Mouse (Mus musculus) heart, embryonic 11.5 days (tissue): ENCODE data around the gene Polr1a. TPM values are rescaled to one million over a fixed set of nuclear protein-coding genes. Genes with fewer than 3 reads are reported as not detected.

Experiments used
- ATAC-seq: fragments of 200-750 bp; cut with Nextera tagmentation; replicated peaks from 2 replicates; pipeline ENCODE4 v1.8.0; 2017; ENCODE audit warnings: moderate library complexity; ENCODE audit not compliant: insufficient number of reproducible peaks, low FRiP score, low TSS enrichment
- H3K27ac ChIP-seq: fragments of 300-500 bp; sonication (generic); 2 replicates; pipeline ENCODE4 v1.5.1; 2014; ENCODE audit warnings: mild to moderate bottlenecking, low read depth, low read length
- H3K27me3 ChIP-seq: fragments of 300-500 bp; sonication (generic); 2 replicates; pipeline ENCODE4 v1.6.1; 2014; ENCODE audit warnings: mild to moderate bottlenecking, low read length, mixed read lengths; ENCODE audit not compliant: control insufficient read depth, insufficient read depth
- H3K36me3 ChIP-seq: fragments of 300-500 bp; sonication (generic); 2 replicates; pipeline ENCODE4 v1.6.1; 2014; ENCODE audit warnings: mild to moderate bottlenecking, low read length, moderate library complexity, mixed read lengths; ENCODE audit not compliant: control insufficient read depth, insufficient read depth
- H3K4me1 ChIP-seq: fragments of 300-500 bp; sonication (generic); 2 replicates; pipeline ENCODE4 v1.6.1; 2014; ENCODE audit warnings: low read length; ENCODE audit not compliant: control insufficient read depth, insufficient read depth
- H3K4me2 ChIP-seq: fragments of 300-500 bp; sonication (generic); 2 replicates; pipeline ENCODE4 v1.6.1; 2014; ENCODE audit warnings: mild to moderate bottlenecking, moderate library complexity
- H3K4me3 ChIP-seq: fragments of 300-500 bp; sonication (generic); 2 replicates; pipeline ENCODE4 v1.5.1; 2014; ENCODE audit warnings: low read depth, low read length
- H3K9ac ChIP-seq: fragments of 300-500 bp; sonication (generic); 2 replicates; pipeline ENCODE4 v1.6.1; 2014; ENCODE audit warnings: mild to moderate bottlenecking, low read depth, low read length, moderate library complexity
- H3K9me3 ChIP-seq: fragments of 300-500 bp; sonication (generic); replicated peaks from 2 replicates; pipeline ENCODE4 v1.6.1; 2016; ENCODE audit warnings: low read length; ENCODE audit not compliant: control insufficient read depth
- WGBS: fragments of 180-500 bp; shearing (Covaris S2); extraction: QIAGEN DNeasy Blood & Tissue Kit; methylation state at CpG from one replicate; pipeline ENCODE4 v1.1.7; 2014; ENCODE audit not compliant: insufficient replicate concordance; 5-methylcytosine and 5-hydroxymethylcytosine counted together
- polyA plus RNA-seq: library from polyadenylated mRNA; unstranded; fragments of >200 nt; fragmentation: Nextera tagmentation; extraction: Ambion mirVana; gene quantifications from 2 replicates; pipeline ENCODE4 v1.2.1, GENCODE M21; 2014

Polr1a gene
- polyA plus RNA-seq, 1 experiment from 2014 or later: 21.4 TPM

- H3K9me3 ChIP-seq: no peaks in the 10 kb centered on the region
- no peaks in the 10 kb centered on the region for H3K27me3 ChIP-seq
- WGBS: 66% methylated on average over 6 of the region's 6 CpGs
- H3K27ac ChIP-seq: no peak overlapping the region
- no peaks in the 10 kb centered on the region for H3K4me1 ChIP-seq
- no peak overlapping the region for H3K4me3 ChIP-seq
- peaks cover 9% of the 10 kb centered on the region for H3K36me3 ChIP-seq
- ATAC-seq: no peak
- H3K4me2 ChIP-seq: no peak overlapping the region
- H3K9ac ChIP-seq: no peak overlapping the region
These were observed 53.9 kb downstream of the Polr1a start for GRCm38 (mm10) chr6:71962706-71963105.

DNA sequence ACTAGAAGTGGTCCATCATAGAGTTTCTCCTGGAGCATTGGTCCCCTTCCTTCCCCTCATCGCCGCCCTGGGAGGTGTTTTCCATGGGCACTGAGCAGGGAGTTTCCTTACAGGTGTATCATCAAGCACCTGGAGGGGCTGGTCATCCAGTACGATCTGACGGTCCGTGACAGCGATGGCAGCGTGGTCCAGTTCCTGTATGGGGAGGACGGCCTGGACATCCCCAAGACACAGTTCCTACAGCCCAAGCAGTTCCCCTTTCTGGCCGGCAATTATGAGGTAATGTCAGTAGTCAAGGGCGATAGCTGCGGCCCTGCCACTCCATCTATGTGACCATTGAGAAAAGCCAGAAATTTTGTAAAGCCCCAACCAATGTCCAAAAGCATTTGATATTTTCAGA, 54.7 kb downstream of the Polr1a start:
- WGBS: 92% methylated on average over 11 of the region's 11 CpGs
- Histone ChIP-seq H3K4me1 (no peaks in the 10 kb centered on the region), H3K9me3 (no peaks in the 10 kb centered on the region), H3K9ac (no peak overlapping the region), H3K27ac (no peak overlapping the region), H3K27me3 (no peaks in the 10 kb centered on the region), H3K4me3 (no peak overlapping the region), H3K36me3 (peaks cover 9% of the 10 kb centered on the region), H3K4me2 (no peak overlapping the region)
- ATAC-seq: no peak

DNA sequence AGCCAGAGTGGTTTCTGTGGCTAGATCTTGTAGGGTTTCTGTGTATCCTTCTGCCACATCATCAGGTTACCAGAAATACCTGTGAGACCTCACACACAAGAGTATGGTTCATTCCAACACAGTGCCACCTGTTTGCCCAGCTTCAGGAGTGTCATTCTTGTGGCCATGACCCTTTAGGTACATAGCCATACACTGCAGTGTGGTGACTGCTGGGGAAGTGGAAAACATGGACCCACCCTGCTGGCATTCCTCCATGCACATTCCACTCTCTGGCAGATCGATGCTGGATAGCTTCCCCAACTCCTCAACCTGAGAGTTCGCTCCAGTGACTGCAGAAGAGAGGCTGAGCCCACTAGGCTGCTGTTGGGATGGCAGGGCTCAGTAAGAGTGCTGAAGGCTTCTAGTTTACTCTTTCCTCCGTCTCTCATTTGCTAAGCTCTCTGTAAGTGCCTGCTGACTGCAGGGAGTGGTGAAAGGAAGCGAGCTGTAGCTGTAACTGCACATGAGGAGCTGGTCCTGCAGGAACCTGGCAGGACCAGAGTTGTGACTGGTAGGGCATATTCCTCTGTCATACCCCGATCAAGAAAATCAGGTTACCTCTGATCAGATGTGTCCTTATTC, 57.9 kb downstream of the Polr1a start:
- 75% methylated on average over 5 of the region's 5 CpGs for WGBS
- H3K4me1 ChIP-seq: no peaks in the 10 kb centered on the region
- no peak overlapping the region for H3K4me2 ChIP-seq
- H3K27me3 ChIP-seq: no peaks in the 10 kb centered on the region
- no peak for ATAC-seq
- no peak overlapping the region for H3K27ac ChIP-seq
- no peak overlapping the region for H3K9ac ChIP-seq
- no peaks in the 10 kb centered on the region for H3K9me3 ChIP-seq
- H3K36me3 ChIP-seq: peaks cover 24% of the 10 kb centered on the region
- H3K4me3 ChIP-seq: no peak overlapping the region

- H3K36me3 ChIP-seq: peaks cover 29% of the 10 kb centered on the region
These were observed 59.0 kb downstream of the Polr1a start for GRCm38 (mm10) chr6:71967847-71968246.

DNA sequence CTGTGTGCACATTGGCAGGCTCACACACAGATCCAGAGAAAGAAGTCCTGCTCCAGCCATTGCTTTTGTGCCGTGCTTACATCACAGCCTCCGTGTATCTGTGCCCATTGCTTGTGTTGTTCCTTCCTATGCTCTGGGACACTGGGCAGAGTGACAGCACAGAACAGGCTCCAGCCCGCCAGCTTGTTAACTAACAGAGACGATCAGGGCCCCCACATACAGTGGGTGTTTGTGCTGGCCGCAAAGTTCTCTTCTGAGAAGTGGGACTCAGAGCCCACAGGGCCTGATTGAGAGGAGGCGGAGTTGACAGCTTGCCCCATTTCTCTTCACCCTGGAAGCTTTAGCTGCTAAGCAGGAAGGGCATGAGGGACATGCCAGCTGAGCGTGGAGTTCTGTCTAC, 60.6 kb downstream of the Polr1a start:
- Histone ChIP-seq H3K4me1 (no peaks in the 10 kb centered on the region), H3K36me3 (peaks cover 42% of the 10 kb centered on the region), H3K27ac (no peak overlapping the region), H3K27me3 (no peaks in the 10 kb centered on the region), H3K9ac (no peak overlapping the region), H3K9me3 (no peaks in the 10 kb centered on the region), H3K4me2 (no peak overlapping the region), H3K4me3 (no peak overlapping the region)
- WGBS: 89% methylated on average over 7 of the region's 7 CpGs
- ATAC-seq: no peak

More at GRCm38 (mm10) chr6:71967847-71968246, 59.0 kb downstream of the Polr1a start:
- H3K9me3 ChIP-seq: no peaks in the 10 kb centered on the region
- ATAC-seq: no peak
- H3K4me2 ChIP-seq: no peak overlapping the region
- no peak overlapping the region for H3K4me3 ChIP-seq
- 84% methylated on average over 7 of the region's 7 CpGs for WGBS
- H3K27me3 ChIP-seq: no peaks in the 10 kb centered on the region
- no peaks in the 10 kb centered on the region for H3K4me1 ChIP-seq
- H3K27ac ChIP-seq: no peak overlapping the region
- H3K9ac ChIP-seq: no peak overlapping the region

DNA sequence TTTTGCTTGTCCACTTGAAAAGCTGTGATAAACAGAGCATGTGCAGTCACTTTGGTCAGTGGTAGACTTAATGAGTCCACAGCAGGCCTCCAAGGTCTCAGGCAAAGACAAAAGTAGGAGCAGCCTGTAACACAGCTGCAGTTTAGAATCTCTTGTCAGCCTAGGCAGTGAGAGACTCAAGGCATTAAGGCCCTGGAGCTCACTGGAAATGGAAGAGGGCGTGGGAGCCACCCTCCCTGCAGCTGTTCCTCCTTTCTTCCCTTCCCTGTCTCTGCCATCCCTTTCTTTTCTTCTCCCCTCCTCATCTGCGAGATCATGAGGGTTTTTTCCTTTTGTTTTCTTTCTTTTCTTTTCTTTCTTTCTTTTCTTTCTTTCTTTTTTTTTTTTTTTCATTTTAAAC, 61.3 kb downstream of the Polr1a start:
- H3K4me1 ChIP-seq: no peaks in the 10 kb centered on the region
- peak overlapping the region; percentile 23; the same call in 1 of the 2 replicates for H3K9ac ChIP-seq
- no peaks in the 10 kb centered on the region for H3K9me3 ChIP-seq
- H3K4me3 ChIP-seq: no peak overlapping the region
- H3K27me3 ChIP-seq: no peaks in the 10 kb centered on the region
- H3K36me3 ChIP-seq: peaks cover 47% of the 10 kb centered on the region
- ATAC-seq: no peak
- no peak overlapping the region for H3K27ac ChIP-seq
- WGBS: 87% methylated on average over 2 of the region's 2 CpGs
- no peak overlapping the region for H3K4me2 ChIP-seq

GRCm38 (mm10) chr6:71976592-71976991, 67.7 kb downstream of the Polr1a start:
- H3K4me3 ChIP-seq: no peak overlapping the region
- H3K9me3 ChIP-seq: no peaks in the 10 kb centered on the region
- H3K27ac ChIP-seq: no peak overlapping the region
- H3K27me3 ChIP-seq: no peaks in the 10 kb centered on the region
- 87% methylated on average over 7 of the region's 7 CpGs for WGBS
- peaks cover 30% of the 10 kb centered on the region for H3K4me1 ChIP-seq
- no peak for ATAC-seq
- no peak overlapping the region for H3K4me2 ChIP-seq
- peaks cover 35% of the 10 kb centered on the region for H3K36me3 ChIP-seq
- H3K9ac ChIP-seq: no peak overlapping the region

GRCm38 (mm10) chr6:71980165-71980564, 71.3 kb downstream of the Polr1a start:
- Histone ChIP-seq H3K36me3 (peaks cover 12% of the 10 kb centered on the region; the same call in 1 of the 2 replicates), H3K27me3 (no peaks in the 10 kb centered on the region), H3K27ac (peak overlapping the region; percentile 73), H3K4me3 (no peak overlapping the region), H3K9ac (no peak overlapping the region), H3K4me2 (no peak overlapping the region), H3K9me3 (no peaks in the 10 kb centered on the region), H3K4me1 (peaks cover 30% of the 10 kb centered on the region)
- WGBS: 56% methylated on average over 8 of the region's 8 CpGs
- no peak for ATAC-seq

DNA sequence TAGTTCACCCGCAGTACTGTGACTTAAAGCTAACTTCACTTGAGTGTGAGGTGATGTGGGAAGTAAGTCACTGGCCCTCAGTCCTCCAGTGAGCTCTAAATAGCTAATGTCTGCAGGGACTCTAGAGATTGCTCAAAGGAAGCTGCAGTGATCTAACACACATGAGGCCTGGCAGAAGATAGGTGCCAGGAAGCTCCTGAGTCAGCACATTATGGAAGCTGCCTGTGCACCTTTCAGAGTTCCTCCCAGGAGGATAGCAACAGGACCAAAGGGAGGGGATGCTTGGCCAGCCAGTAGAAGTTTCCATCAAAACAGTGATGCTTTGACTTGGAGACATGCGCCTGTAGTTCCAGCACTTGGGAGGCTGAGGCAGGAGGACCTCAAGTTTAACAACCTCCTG, 71.7 kb downstream of the Polr1a start:
- 76% methylated on average over 2 of the region's 2 CpGs for WGBS
- peak overlapping the region; percentile 73 for H3K27ac ChIP-seq

More for the DNA sequence above, 71.7 kb downstream of the Polr1a start:
- H3K4me3 ChIP-seq: no peak overlapping the region
- no peak for ATAC-seq
- H3K4me2 ChIP-seq: no peak overlapping the region
- H3K9me3 ChIP-seq: no peaks in the 10 kb centered on the region
- peaks cover 9% of the 10 kb centered on the region; the same call in 1 of the 2 replicates for H3K36me3 ChIP-seq
- no peaks in the 10 kb centered on the region for H3K27me3 ChIP-seq
- H3K9ac ChIP-seq: no peak overlapping the region
- H3K4me1 ChIP-seq: peaks cover 30% of the 10 kb centered on the region
